Mouse (Mus musculus) adrenal gland, adult 2 months (tissue): ENCODE data around the gene Nbas. TPM values are rescaled to one million over a fixed set of nuclear protein-coding genes. Genes with fewer than 3 reads are reported as not detected.

Experiments
- DNase-seq: peaks from one replicate; pipeline ENCODE4 v3.0.0; 2021
- polyA plus RNA-seq: library from polyadenylated mRNA; depleted of rRNA; stranded (reverse); fragments of >200 nt; gene quantifications from 2 replicates; pipeline ENCODE4 v1.2.3, GENCODE M21; 2012
- total RNA-seq, 2 experiments: library from RNA; stranded (reverse); gene quantifications; 2 replicates each; pipeline ENCODE4 v1.2.3; 2021

The Nbas gene
- total and polyA plus RNA-seq, 3 experiments, result 10.0 to 31.4 (median 23.2) TPM

- no peak for DNase-seq
Observed at GRCm38 (mm10) chr12:13532731-13533365, 263.9 kb downstream of the Nbas start.

- no peak for DNase-seq
Observed at GRCm38 (mm10) chr12:13539171-13539570, 270.2 kb downstream of the Nbas start.

DNA sequence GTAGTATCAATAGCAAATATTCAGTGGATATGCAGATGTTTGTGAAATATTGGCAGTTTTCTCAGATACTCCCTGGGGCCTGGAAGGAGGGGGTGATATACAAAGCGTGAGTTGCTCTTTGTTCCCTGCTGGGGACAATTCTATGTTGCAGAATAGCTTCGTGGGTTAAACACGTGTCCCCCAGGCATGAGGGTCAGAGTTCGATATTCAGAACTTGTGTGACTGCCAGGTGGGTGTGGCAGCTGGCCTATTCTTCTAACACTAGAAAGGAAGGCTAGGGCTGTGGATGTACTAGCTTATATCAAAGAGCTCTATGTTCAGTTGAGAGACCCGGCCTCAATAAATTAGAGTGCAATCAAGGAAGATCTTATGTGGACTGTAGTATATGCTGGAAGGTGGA is 274.9 kb downstream of the Nbas start:
- DNase-seq, result no peak

GRCm38 (mm10) chr12:13563646-13564289 is 294.8 kb downstream of the Nbas start:
- no peak for DNase-seq

GRCm38 (mm10) chr12:13564330-13564729 is 295.4 kb downstream of the Nbas start:
- DNase-seq, result no peak

DNA sequence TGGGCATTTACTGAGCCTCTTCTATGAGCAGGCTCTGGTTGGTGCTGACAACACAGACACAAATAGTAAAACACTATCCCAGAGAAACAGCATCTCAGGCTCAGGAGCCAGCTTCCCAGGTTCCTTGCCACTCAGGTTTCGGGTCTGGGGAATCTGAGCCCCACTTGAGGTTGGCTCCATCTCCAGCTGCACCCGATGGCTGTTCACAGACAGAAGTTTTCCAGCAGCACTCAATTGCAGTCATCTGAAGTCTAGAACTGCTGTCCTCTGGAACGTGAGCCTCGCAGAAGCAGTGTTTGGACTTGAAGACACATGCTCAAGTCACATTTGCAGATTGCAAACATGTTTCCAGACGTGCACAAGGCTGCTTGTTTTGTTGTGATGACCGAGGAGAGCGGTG is 297.5 kb downstream of the Nbas start:
- DNase-seq, result no peak

DNA sequence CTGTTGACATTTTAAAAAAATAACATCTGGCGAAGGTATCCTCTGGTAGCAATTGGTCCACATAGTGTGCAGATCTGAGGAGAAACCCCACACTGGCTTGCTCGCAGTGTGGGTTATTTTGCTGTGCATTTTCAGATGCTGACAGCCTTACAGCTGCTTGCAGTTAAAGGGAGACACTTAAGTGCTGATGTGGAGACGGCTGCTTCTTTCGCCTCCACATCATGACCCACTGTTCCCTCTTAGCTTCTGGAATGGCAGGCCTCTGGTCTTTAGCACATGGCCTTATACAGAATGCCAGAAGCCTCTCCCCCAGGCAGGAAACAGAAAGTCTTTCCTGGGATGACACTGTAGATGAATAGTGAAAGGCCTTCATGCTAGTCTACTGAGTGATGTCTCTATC is 306.2 kb downstream of the Nbas start:
- DNase-seq, result no peak

- DNase-seq, result peak; percentile 24
Observed at GRCm38 (mm10) chr12:13575605-13576600, 307.0 kb downstream of the Nbas start.

- no peak for DNase-seq
Observed at GRCm38 (mm10) chr12:13576761-13577160, 307.8 kb downstream of the Nbas start.

DNA sequence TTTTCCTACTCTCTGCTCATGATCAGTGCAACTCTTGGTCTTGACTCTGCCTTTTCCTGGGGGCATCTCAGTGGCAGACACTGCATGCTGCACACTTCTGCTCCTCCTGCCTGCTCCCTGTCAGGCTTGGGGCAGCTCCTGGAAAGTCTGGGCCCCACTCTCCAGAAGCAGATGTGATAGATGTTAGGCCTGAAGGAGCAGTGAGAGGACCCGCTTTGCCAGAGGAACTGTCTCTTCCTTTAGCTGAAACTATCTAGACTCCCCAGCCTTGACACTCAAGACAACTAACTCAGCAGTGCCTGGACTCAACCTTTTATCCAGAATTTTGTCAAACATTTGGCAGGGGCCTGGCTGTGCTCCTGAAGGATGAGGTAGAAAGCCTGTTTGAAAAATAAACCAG is 311.9 kb downstream of the Nbas start:
- no peak for DNase-seq

DNA sequence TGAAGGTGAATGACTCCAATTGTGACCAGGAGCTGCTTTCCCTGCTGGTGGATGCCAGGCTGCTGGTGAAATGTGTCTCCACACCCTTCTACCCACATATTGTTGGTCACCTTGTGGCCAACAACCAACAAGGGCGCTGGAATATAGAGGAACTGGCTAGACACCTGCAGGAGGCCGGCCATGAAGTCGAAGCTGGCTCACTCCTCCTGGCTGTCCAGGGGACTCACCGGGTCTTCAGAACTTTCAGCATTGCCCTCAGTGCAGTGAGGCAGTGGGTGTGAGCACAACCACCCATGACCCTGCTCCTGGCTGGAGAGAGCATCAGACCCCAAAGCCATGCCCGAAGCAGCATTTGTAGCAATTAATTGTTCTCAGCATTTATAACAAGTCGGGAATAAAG is 314.5 kb downstream of the Nbas start:
- DNase-seq, result no peak

GRCm38 (mm10) chr12:13585527-13586156 is 316.7 kb downstream of the Nbas start:
- no peak for DNase-seq

DNA sequence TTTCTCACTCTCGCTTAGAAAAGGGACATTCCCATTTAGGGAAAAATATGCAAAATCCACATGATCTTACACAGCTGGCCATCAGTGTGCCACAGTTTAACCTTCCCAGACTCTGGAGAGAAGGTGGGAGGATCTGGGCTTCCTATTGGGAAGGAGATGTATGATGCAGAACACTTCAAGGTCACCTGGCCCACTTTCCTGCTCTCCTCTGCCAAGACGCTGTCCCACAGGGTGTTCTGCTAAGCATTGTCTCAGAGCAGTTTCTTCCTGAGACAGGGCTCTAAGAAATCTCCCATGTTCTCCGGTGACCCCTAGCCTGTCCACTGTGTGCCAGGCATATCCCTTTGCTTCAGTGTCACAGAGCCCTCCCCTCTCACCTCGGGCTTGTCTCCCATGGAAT is 318.7 kb downstream of the Nbas start:
- DNase-seq, result no peak

- no peak for DNase-seq
Observed at GRCm38 (mm10) chr12:13589021-13589420, 320.1 kb downstream of the Nbas start.

- DNase-seq, result no peak
Observed at GRCm38 (mm10) chr12:13594746-13595469, 326.0 kb downstream of the Nbas start.

GRCm38 (mm10) chr12:13597026-13597425 is 328.1 kb downstream of the Nbas start:
- DNase-seq, result no peak

- no peak for DNase-seq
Observed at GRCm38 (mm10) chr12:13598545-13598944, 329.6 kb downstream of the Nbas start.

DNA sequence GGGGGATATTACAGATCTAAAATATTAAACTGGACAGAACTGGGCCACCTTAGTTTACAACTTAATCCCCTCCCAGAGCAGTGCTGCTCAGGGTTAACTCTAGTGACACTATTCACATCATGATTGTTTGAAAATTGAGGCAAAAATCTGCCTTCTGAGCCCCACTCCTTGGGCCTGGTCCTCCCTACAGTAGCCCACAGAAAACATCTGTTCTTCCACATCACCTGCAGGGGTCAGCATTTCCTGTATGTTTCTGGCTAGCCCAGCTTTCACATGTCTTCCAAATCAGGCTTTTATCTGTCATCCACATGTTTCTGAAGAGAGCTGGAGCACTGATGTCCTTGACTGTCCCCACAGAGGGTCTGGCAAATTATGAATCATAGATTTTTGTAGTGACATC is 333.5 kb downstream of the Nbas start:
- DNase-seq, result peak; percentile 23

DNA sequence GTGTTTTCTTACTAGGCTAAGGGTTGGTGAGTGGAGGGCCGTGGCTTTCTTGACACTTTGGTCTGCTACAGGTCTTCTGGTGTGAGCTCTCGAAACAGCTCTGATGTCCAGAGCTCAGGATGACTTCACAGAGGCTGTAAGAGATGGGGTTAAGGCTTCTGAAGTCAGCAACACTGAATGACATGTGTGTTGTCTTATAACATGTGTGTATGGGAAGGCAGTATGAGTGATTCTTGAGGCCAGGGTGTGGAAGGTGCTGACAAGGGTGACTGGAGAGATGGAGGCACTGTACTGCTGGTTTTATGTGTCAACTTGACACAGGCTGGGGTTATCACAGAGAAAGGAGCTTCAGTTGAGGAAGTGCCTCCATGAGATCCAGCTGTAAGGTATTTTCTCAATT is 338.1 kb downstream of the Nbas start:
- DNase-seq, result no peak

DNA sequence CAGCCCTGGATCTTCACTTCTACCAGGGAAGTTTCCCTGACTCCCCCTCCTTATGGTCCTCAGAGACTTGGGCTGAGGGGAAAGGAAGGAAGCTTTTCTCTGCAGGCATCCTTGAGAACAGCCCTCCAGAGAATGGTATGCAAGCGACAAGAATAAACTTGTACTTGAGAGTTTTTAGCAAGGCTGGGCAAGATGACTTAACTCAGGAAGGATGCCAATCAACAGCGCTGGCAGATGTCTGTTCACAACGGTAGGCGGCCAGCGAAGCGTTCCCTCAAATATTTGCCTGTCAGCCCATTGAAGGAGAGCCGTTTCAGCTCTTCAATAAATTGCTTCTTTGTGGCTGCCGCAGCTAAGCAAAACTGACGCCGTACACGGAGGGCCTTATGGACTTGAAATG is 340.1 kb downstream of the Nbas start:
- no peak for DNase-seq

DNA sequence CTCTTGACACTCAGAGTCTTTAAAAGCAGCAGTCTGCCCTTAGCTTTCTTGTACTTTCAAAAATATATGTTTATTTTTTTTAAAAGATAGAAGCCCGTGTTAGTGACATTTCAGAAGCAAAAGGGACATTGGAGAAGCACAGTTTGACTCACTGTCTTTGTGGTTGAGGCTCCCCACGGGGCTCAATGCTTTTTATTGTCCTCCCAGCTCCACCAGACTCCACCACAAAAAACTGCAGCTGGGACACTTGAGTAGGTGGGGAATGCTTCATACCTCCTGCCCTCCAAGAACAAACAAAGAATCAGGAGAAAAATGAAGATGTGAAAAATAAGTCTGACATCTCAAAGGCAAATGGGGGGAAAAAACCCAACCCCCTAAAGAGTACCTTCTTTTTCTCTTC is 344.1 kb downstream of the Nbas start:
- DNase-seq, result no peak

- no peak for DNase-seq
Observed at GRCm38 (mm10) chr12:13615661-13616060, 346.7 kb downstream of the Nbas start.
